Mouse (Mus musculus): ENCODE data around the gene Pnpla5. TPM values are rescaled to one million over a fixed set of nuclear protein-coding genes. Genes with fewer than 3 reads are reported as not detected.
"Not testable (repeated sequence)": the region's sequence is repeated elsewhere in the genome, so short reads cannot be mapped to it uniquely, and the experiment has no call there.

Pnpla5 gene
- polyA plus RNA-seq (2015; fragmentation: Nextera tagmentation; extraction: Ambion mirVana): not detected in 2 replicates

- Histone ChIP-seq H3K4me3 (ENCODE audit: low read length) (no peak within 1 kb of the TSS), H3K36me3 (ENCODE audit: control insufficient read depth, insufficient read depth, low read length) (no peaks in the 10 kb centered on the region), H3K4me1 (ENCODE audit: control insufficient read depth, insufficient read depth, low read depth, low read length) (no peaks in the 10 kb centered on the region), H3K9me3 (ENCODE audit: control insufficient read depth, low read length) (no peaks in the 10 kb centered on the region), H3K27me3 (replicated peaks; ENCODE audit: control insufficient read depth, insufficient read depth, low read length) (no peaks in the 10 kb centered on the region; the same call in 1 of the 2 replicates), H3K4me2 (ENCODE audit: low read length) (no peak within 1 kb of the TSS), H3K9ac (ENCODE audit: low read depth, low read length) (no peak within 1 kb of the TSS), H3K27ac (ENCODE audit: low read depth, low read length) (no peak within 1 kb of the TSS)
- ATAC-seq: no peak
- 78% methylated on average over 8 of the region's 8 CpGs for WGBS
Measured at GRCm38 (mm10) chr15:84123075-84123474, at the start of gene Pnpla5. Pnpla5 (minus strand) TSS chr15:84123175.

GRCm38 (mm10) chr15:84171166-84171565, 48.2 kb upstream of the Pnpla5 start:
- WGBS: 80% methylated on average over 7 of the region's 7 CpGs

DNA sequence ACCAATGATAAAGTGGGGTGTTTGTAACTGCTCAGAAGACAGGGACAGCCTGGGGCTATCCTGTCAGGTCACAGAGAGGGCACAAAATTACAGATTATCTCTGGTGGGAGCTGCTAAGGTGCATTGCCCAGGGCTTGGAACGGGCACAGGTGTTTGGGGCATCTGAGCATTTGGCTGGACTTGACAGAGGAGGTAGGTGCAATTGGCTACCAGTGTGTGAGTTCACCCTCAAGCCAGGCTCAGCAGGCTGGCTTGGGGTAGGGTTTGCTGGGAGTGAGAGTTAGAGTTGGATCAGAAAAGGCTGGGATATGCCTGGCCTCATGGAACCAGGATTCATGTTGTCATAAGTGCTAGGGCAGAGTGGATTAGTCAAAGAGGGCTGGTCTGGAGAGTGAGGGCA, 46.5 kb upstream of the Pnpla5 start:
- Histone ChIP-seq H3K9ac (ENCODE audit: low read depth, low read length) (no peak overlapping the region), H3K4me1 (ENCODE audit: control insufficient read depth, insufficient read depth, low read depth, low read length) (peaks cover 6% of the 10 kb centered on the region), H3K4me3 (ENCODE audit: low read length) (no peak overlapping the region), H3K36me3 (ENCODE audit: control insufficient read depth, insufficient read depth, low read length) (no peaks in the 10 kb centered on the region), H3K27ac (ENCODE audit: low read depth, low read length) (no peak overlapping the region), H3K4me2 (ENCODE audit: low read length) (peak overlapping the region; percentile 98), H3K27me3 (replicated peaks; ENCODE audit: control insufficient read depth, insufficient read depth, low read length) (no peaks in the 10 kb centered on the region), H3K9me3 (ENCODE audit: control insufficient read depth, low read length) (no peaks in the 10 kb centered on the region)
- 75% methylated on average over 1 of the region's 1 CpGs for WGBS
- ATAC-seq: no peak

More at GRCm38 (mm10) chr15:84171166-84171565, 48.2 kb upstream of the Pnpla5 start:
- Histone ChIP-seq H3K4me1 (ENCODE audit: control insufficient read depth, insufficient read depth, low read depth, low read length) (peaks cover 6% of the 10 kb centered on the region), H3K9ac (ENCODE audit: low read depth, low read length) (no peak overlapping the region), H3K9me3 (ENCODE audit: control insufficient read depth, low read length) (no peaks in the 10 kb centered on the region), H3K27me3 (replicated peaks; ENCODE audit: control insufficient read depth, insufficient read depth, low read length) (no peaks in the 10 kb centered on the region), H3K36me3 (ENCODE audit: control insufficient read depth, insufficient read depth, low read length) (no peaks in the 10 kb centered on the region), H3K4me2 (ENCODE audit: low read length) (no peak overlapping the region), H3K27ac (ENCODE audit: low read depth, low read length) (no peak overlapping the region), H3K4me3 (ENCODE audit: low read length) (no peak overlapping the region)
- ATAC-seq: no peak

DNA sequence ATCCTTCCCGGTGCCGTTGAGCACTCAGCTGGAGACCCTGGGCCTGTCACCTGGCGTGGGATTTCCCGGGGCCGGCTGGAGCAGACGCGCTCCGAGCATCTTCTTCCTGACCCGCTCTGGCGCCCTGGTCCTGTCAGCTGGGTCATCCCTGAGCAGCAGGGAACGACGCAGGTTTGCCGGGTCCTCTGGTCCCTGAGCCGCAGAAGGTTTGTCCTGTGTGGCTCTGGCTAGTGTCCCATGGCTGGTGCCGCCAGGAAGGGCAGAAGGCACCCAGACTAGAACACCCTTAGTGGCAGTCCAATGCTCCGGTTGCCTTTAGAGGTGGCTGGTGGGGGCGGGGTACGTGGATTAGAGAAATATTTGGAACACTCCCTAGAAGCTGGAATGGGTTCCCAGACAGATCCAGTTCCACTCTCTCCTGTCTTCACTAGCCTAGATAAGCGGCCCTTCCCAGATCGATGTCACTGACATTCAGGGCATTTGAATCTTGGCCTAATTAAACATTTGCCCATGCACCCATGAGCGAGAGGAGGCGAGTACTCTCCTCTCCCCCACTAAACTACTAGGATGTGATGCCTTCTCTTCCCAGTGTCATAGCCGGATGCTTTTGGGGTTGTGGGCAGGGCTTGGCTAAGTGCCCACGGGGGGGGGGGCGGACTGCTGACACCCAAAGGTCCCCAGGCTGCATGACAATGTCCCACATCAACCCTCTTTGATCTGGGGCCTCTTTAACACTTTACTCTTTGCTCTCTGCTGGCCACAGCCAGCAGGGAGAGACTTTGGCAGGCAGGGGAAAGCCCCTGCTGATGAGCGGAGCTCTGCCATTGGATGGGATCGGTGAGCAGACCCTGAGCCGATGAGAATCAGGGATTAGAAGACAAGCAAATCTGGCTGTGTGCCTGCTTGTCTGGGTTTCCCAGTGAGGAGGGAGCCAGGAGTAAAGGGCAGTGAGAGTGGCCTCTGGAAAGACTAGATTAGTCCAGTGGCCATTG, 45.5 kb upstream of the Pnpla5 start:
- peak; percentile 60 for ATAC-seq
- H3K4me1 ChIP-seq (ENCODE audit: control insufficient read depth, insufficient read depth, low read depth, low read length): peaks cover 6% of the 10 kb centered on the region
- peak overlapping the region; percentile 85 for H3K27ac ChIP-seq (ENCODE audit: low read depth, low read length)
- H3K4me2 ChIP-seq (ENCODE audit: low read length): peak overlapping the region; percentile 98
- peak overlapping the region; percentile 83 for H3K9ac ChIP-seq (ENCODE audit: low read depth, low read length)
- H3K36me3 ChIP-seq (ENCODE audit: control insufficient read depth, insufficient read depth, low read length): no peaks in the 10 kb centered on the region
- no peaks in the 10 kb centered on the region for H3K27me3 ChIP-seq (replicated peaks; ENCODE audit: control insufficient read depth, insufficient read depth, low read length)
- WGBS: under 1% methylated on average over 28 of the region's 28 CpGs
- peak overlapping the region; percentile 69 for H3K4me3 ChIP-seq (ENCODE audit: low read length)
- H3K9me3 ChIP-seq (ENCODE audit: control insufficient read depth, low read length): no peaks in the 10 kb centered on the region

- WGBS: under 1% methylated on average over 28 of the region's 28 CpGs
- peak within 1 kb of the TSS; percentile 83 for H3K9ac ChIP-seq (ENCODE audit: low read depth, low read length)
- H3K4me1 ChIP-seq (ENCODE audit: control insufficient read depth, insufficient read depth, low read depth, low read length): peaks cover 6% of the 10 kb centered on the region
- H3K9me3 ChIP-seq (ENCODE audit: control insufficient read depth, low read length): no peaks in the 10 kb centered on the region
- H3K4me3 ChIP-seq (ENCODE audit: low read length): peak within 1 kb of the TSS; percentile 69
- ATAC-seq: peak; percentile 97
- no peaks in the 10 kb centered on the region for H3K36me3 ChIP-seq (ENCODE audit: control insufficient read depth, insufficient read depth, low read length)
- no peaks in the 10 kb centered on the region for H3K27me3 ChIP-seq (replicated peaks; ENCODE audit: control insufficient read depth, insufficient read depth, low read length)
- peak within 1 kb of the TSS; percentile 98 for H3K4me2 ChIP-seq (ENCODE audit: low read length)
- peak within 1 kb of the TSS; percentile 85 for H3K27ac ChIP-seq (ENCODE audit: low read depth, low read length)
Measured at GRCm38 (mm10) chr15:84167600-84167999, 44.6 kb upstream of the Pnpla5 start, which contains the start of gene Pnpla3. Pnpla3 (plus strand) TSS chr15:84167837.

- Histone ChIP-seq H3K9me3 (ENCODE audit: control insufficient read depth, low read length) (no peaks in the 10 kb centered on the region), H3K36me3 (ENCODE audit: control insufficient read depth, insufficient read depth, low read length) (no peaks in the 10 kb centered on the region), H3K4me1 (ENCODE audit: control insufficient read depth, insufficient read depth, low read depth, low read length) (peaks cover 6% of the 10 kb centered on the region), H3K27ac (ENCODE audit: low read depth, low read length) (no peak overlapping the region), H3K4me3 (ENCODE audit: low read length) (no peak overlapping the region), H3K27me3 (replicated peaks; ENCODE audit: control insufficient read depth, insufficient read depth, low read length) (no peaks in the 10 kb centered on the region; the same call in 1 of the 2 replicates), H3K4me2 (ENCODE audit: low read length) (peak overlapping the region; percentile 98; the same call in 1 of the 2 replicates), H3K9ac (ENCODE audit: low read depth, low read length) (no peak overlapping the region)
- WGBS: 67% methylated on average over 6 of the region's 6 CpGs
- ATAC-seq: no peak
Measured at GRCm38 (mm10) chr15:84166818-84167217, 43.8 kb upstream of the Pnpla5 start.

- Histone ChIP-seq H3K27ac (ENCODE audit: low read depth, low read length) (no peak overlapping the region), H3K36me3 (ENCODE audit: control insufficient read depth, insufficient read depth, low read length) (no peaks in the 10 kb centered on the region), H3K4me3 (ENCODE audit: low read length) (no peak overlapping the region), H3K4me1 (ENCODE audit: control insufficient read depth, insufficient read depth, low read depth, low read length) (no peaks in the 10 kb centered on the region), H3K9ac (ENCODE audit: low read depth, low read length) (no peak overlapping the region), H3K27me3 (replicated peaks; ENCODE audit: control insufficient read depth, insufficient read depth, low read length) (no peaks in the 10 kb centered on the region; the same call in 1 of the 2 replicates), H3K4me2 (ENCODE audit: low read length) (no peak overlapping the region), H3K9me3 (ENCODE audit: control insufficient read depth, low read length) (no peaks in the 10 kb centered on the region)
- 72% methylated on average over 6 of the region's 6 CpGs for WGBS
- ATAC-seq: no peak
Measured at GRCm38 (mm10) chr15:84161871-84162270, 38.9 kb upstream of the Pnpla5 start.

DNA sequence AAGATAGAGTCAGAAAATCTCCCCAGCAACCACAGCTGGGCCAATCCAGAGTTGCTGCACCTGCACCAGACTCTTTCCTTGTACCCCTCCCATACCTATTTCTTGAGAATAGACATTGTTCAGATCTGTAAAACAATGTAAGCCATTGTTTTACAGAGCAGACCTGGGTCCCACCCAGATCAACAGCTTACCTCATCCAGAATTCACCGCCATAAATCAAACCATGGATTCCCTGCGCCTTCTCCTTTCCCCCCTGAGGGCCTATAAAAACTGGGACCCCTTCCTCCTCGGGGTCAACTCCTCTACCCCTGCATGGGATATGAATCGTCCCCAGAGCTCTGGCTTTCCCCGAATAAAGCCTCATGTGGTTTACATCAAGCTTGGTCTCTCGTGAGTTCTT, 34.6 kb upstream of the Pnpla5 start:
- H3K27ac ChIP-seq (ENCODE audit: low read depth, low read length); ATAC-seq; H3K4me1 ChIP-seq (ENCODE audit: control insufficient read depth, insufficient read depth, low read depth, low read length); H3K9me3 ChIP-seq (ENCODE audit: control insufficient read depth, low read length); H3K4me2 ChIP-seq (ENCODE audit: low read length); H3K36me3 ChIP-seq (ENCODE audit: control insufficient read depth, insufficient read depth, low read length); H3K9ac ChIP-seq (ENCODE audit: low read depth, low read length); H3K27me3 ChIP-seq (replicated peaks; ENCODE audit: control insufficient read depth, insufficient read depth, low read length); H3K4me3 ChIP-seq (ENCODE audit: low read length): not testable (repeated sequence)
- 94% methylated on average over 6 of the region's 6 CpGs for WGBS

DNA sequence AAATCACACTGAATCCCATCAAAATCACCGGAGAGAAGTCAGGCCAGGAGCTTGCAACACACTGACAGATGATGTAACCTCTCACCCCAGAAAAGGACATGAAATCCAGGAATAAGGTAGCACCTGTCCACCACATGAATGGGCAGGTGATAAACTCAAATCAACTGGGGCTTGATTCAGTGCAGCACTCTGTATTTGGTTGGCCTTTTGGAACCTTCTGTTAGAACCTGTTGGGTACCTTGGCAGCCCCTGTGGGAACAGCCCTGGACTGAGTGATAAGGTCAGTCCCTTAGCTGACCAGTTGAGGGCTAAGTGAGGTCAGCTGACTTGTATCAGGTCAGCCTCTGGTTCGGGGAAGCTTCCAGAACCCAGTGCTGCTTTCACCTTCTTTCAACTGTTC, 33.2 kb upstream of the Pnpla5 start:
- H3K27ac ChIP-seq (ENCODE audit: low read depth, low read length): no peak overlapping the region
- 90% methylated on average over 2 of the region's 2 CpGs for WGBS
- H3K4me1 ChIP-seq (ENCODE audit: control insufficient read depth, insufficient read depth, low read depth, low read length): no peaks in the 10 kb centered on the region
- ATAC-seq: no peak
- H3K27me3 ChIP-seq (replicated peaks; ENCODE audit: control insufficient read depth, insufficient read depth, low read length): no peaks in the 10 kb centered on the region
- H3K36me3 ChIP-seq (ENCODE audit: control insufficient read depth, insufficient read depth, low read length): no peaks in the 10 kb centered on the region
- H3K9ac ChIP-seq (ENCODE audit: low read depth, low read length): no peak overlapping the region
- H3K4me2 ChIP-seq (ENCODE audit: low read length): no peak overlapping the region
- no peaks in the 10 kb centered on the region for H3K9me3 ChIP-seq (ENCODE audit: control insufficient read depth, low read length)
- no peak overlapping the region for H3K4me3 ChIP-seq (ENCODE audit: low read length)
